Mouse (Mus musculus): Measurements from ENCODE around the gene Asic2. TPM values are rescaled to one million over a fixed set of nuclear protein-coding genes. Genes with fewer than 3 reads are reported as not detected.

Asic2 gene
- polyA plus RNA-seq, 1 experiment from 2014 or later: 0.21 TPM

GRCm38 (mm10) chr11:81937516-81937915 is 30.7 kb downstream of the Asic2 start:
- no peak overlapping the region for H3K27ac ChIP-seq (ENCODE audit: low read depth, low read length)
- WGBS (ENCODE audit: insufficient replicate concordance): 83% methylated on average over 1 of the region's 1 CpGs
- no peak overlapping the region for H3K4me2 ChIP-seq
- ATAC-seq (replicated peaks; ENCODE audit: insufficient number of reproducible peaks, low FRiP score, low TSS enrichment): no peak
- H3K4me3 ChIP-seq (ENCODE audit: low read depth, low read length): no peak overlapping the region
- H3K9ac ChIP-seq (ENCODE audit: low read depth, low read length): no peak overlapping the region
- H3K4me1 ChIP-seq (ENCODE audit: control insufficient read depth, insufficient read depth, low read length): no peaks in the 10 kb centered on the region
- H3K9me3 ChIP-seq (replicated peaks; ENCODE audit: control insufficient read depth, low read length): no peaks in the 10 kb centered on the region
- H3K27me3 ChIP-seq (ENCODE audit: control insufficient read depth, insufficient read depth, low read length): no peaks in the 10 kb centered on the region
- no peaks in the 10 kb centered on the region for H3K36me3 ChIP-seq (ENCODE audit: control insufficient read depth, insufficient read depth, low read length)

GRCm38 (mm10) chr11:81926393-81926792 is 41.9 kb downstream of the Asic2 start:
- H3K4me1 ChIP-seq (ENCODE audit: control insufficient read depth, insufficient read depth, low read length): no peaks in the 10 kb centered on the region

GRCm38 (mm10) chr11:81923626-81924025 is 44.6 kb downstream of the Asic2 start:
- no peaks in the 10 kb centered on the region for H3K4me1 ChIP-seq (ENCODE audit: control insufficient read depth, insufficient read depth, low read length)
- H3K36me3 ChIP-seq (ENCODE audit: control insufficient read depth, insufficient read depth, low read length): no peaks in the 10 kb centered on the region
- H3K27me3 ChIP-seq (ENCODE audit: control insufficient read depth, insufficient read depth, low read length): no peaks in the 10 kb centered on the region
- H3K9me3 ChIP-seq (replicated peaks; ENCODE audit: control insufficient read depth, low read length): no peaks in the 10 kb centered on the region
- no peak for ATAC-seq (replicated peaks; ENCODE audit: insufficient number of reproducible peaks, low FRiP score, low TSS enrichment)
- WGBS (ENCODE audit: insufficient replicate concordance): 76% methylated on average over 4 of the region's 4 CpGs
- H3K27ac ChIP-seq (ENCODE audit: low read depth, low read length): no peak overlapping the region
- H3K4me2 ChIP-seq: no peak overlapping the region
- no peak overlapping the region for H3K4me3 ChIP-seq (ENCODE audit: low read depth, low read length)
- H3K9ac ChIP-seq (ENCODE audit: low read depth, low read length): no peak overlapping the region

More at GRCm38 (mm10) chr11:81926393-81926792, 41.9 kb downstream of the Asic2 start:
- no peak overlapping the region for H3K4me3 ChIP-seq (ENCODE audit: low read depth, low read length)
- ATAC-seq (replicated peaks; ENCODE audit: insufficient number of reproducible peaks, low FRiP score, low TSS enrichment): no peak
- no peak overlapping the region for H3K4me2 ChIP-seq
- H3K36me3 ChIP-seq (ENCODE audit: control insufficient read depth, insufficient read depth, low read length): no peaks in the 10 kb centered on the region
- no peaks in the 10 kb centered on the region for H3K27me3 ChIP-seq (ENCODE audit: control insufficient read depth, insufficient read depth, low read length)
- no peak overlapping the region for H3K27ac ChIP-seq (ENCODE audit: low read depth, low read length)
- no peaks in the 10 kb centered on the region for H3K9me3 ChIP-seq (replicated peaks; ENCODE audit: control insufficient read depth, low read length)
- no peak overlapping the region for H3K9ac ChIP-seq (ENCODE audit: low read depth, low read length)

GRCm38 (mm10) chr11:81923096-81923495 is 45.2 kb downstream of the Asic2 start:
- Histone ChIP-seq H3K9me3 (replicated peaks; ENCODE audit: control insufficient read depth, low read length) (no peaks in the 10 kb centered on the region), H3K4me1 (ENCODE audit: control insufficient read depth, insufficient read depth, low read length) (no peaks in the 10 kb centered on the region), H3K9ac (ENCODE audit: low read depth, low read length) (no peak overlapping the region), H3K36me3 (ENCODE audit: control insufficient read depth, insufficient read depth, low read length) (no peaks in the 10 kb centered on the region), H3K27me3 (ENCODE audit: control insufficient read depth, insufficient read depth, low read length) (no peaks in the 10 kb centered on the region), H3K27ac (ENCODE audit: low read depth, low read length) (no peak overlapping the region), H3K4me2 (no peak overlapping the region), H3K4me3 (ENCODE audit: low read depth, low read length) (no peak overlapping the region)
- ATAC-seq (replicated peaks; ENCODE audit: insufficient number of reproducible peaks, low FRiP score, low TSS enrichment): no peak
- WGBS (ENCODE audit: insufficient replicate concordance): 72% methylated on average over 2 of the region's 2 CpGs

- H3K9me3 ChIP-seq (replicated peaks; ENCODE audit: control insufficient read depth, low read length): no peaks in the 10 kb centered on the region
- no peaks in the 10 kb centered on the region for H3K4me1 ChIP-seq (ENCODE audit: control insufficient read depth, insufficient read depth, low read length)
- H3K4me3 ChIP-seq (ENCODE audit: low read depth, low read length): no peak overlapping the region
- no peak overlapping the region for H3K27ac ChIP-seq (ENCODE audit: low read depth, low read length)
- WGBS (ENCODE audit: insufficient replicate concordance): 60% methylated on average over 6 of the region's 6 CpGs
- no peaks in the 10 kb centered on the region for H3K27me3 ChIP-seq (ENCODE audit: control insufficient read depth, insufficient read depth, low read length)
- H3K9ac ChIP-seq (ENCODE audit: low read depth, low read length): no peak overlapping the region
- no peak for ATAC-seq (replicated peaks; ENCODE audit: insufficient number of reproducible peaks, low FRiP score, low TSS enrichment)
- H3K36me3 ChIP-seq (ENCODE audit: control insufficient read depth, insufficient read depth, low read length): no peaks in the 10 kb centered on the region
- H3K4me2 ChIP-seq: no peak overlapping the region
Measured at GRCm38 (mm10) chr11:81915501-81915900, 52.8 kb downstream of the Asic2 start.

GRCm38 (mm10) chr11:81913071-81913470 is 55.2 kb downstream of the Asic2 start:
- H3K4me3 ChIP-seq (ENCODE audit: low read depth, low read length): no peak overlapping the region
- H3K27me3 ChIP-seq (ENCODE audit: control insufficient read depth, insufficient read depth, low read length): no peaks in the 10 kb centered on the region
- no peak for ATAC-seq (replicated peaks; ENCODE audit: insufficient number of reproducible peaks, low FRiP score, low TSS enrichment)
- H3K9ac ChIP-seq (ENCODE audit: low read depth, low read length): no peak overlapping the region
- H3K36me3 ChIP-seq (ENCODE audit: control insufficient read depth, insufficient read depth, low read length): no peaks in the 10 kb centered on the region
- H3K9me3 ChIP-seq (replicated peaks; ENCODE audit: control insufficient read depth, low read length): no peaks in the 10 kb centered on the region
- 75% methylated on average over 4 of the region's 4 CpGs for WGBS (ENCODE audit: insufficient replicate concordance)
- H3K4me2 ChIP-seq: no peak overlapping the region
- H3K4me1 ChIP-seq (ENCODE audit: control insufficient read depth, insufficient read depth, low read length): no peaks in the 10 kb centered on the region
- H3K27ac ChIP-seq (ENCODE audit: low read depth, low read length): no peak overlapping the region

GRCm38 (mm10) chr11:81909397-81909894 is 58.8 kb downstream of the Asic2 start:
- Histone ChIP-seq H3K36me3 (ENCODE audit: control insufficient read depth, insufficient read depth, low read length) (no peaks in the 10 kb centered on the region), H3K27me3 (ENCODE audit: control insufficient read depth, insufficient read depth, low read length) (no peaks in the 10 kb centered on the region), H3K27ac (ENCODE audit: low read depth, low read length) (no peak overlapping the region), H3K9me3 (replicated peaks; ENCODE audit: control insufficient read depth, low read length) (no peaks in the 10 kb centered on the region), H3K4me3 (ENCODE audit: low read depth, low read length) (no peak overlapping the region), H3K4me2 (no peak overlapping the region), H3K4me1 (ENCODE audit: control insufficient read depth, insufficient read depth, low read length) (no peaks in the 10 kb centered on the region), H3K9ac (ENCODE audit: low read depth, low read length) (no peak overlapping the region)
- no peak for ATAC-seq (replicated peaks; ENCODE audit: insufficient number of reproducible peaks, low FRiP score, low TSS enrichment)
- WGBS (ENCODE audit: insufficient replicate concordance): 68% methylated on average over 5 of the region's 5 CpGs

- Histone ChIP-seq H3K27me3 (ENCODE audit: control insufficient read depth, insufficient read depth, low read length) (no peaks in the 10 kb centered on the region), H3K27ac (ENCODE audit: low read depth, low read length) (no peak overlapping the region), H3K36me3 (ENCODE audit: control insufficient read depth, insufficient read depth, low read length) (no peaks in the 10 kb centered on the region), H3K4me3 (ENCODE audit: low read depth, low read length) (no peak overlapping the region), H3K4me1 (ENCODE audit: control insufficient read depth, insufficient read depth, low read length) (no peaks in the 10 kb centered on the region), H3K4me2 (no peak overlapping the region), H3K9ac (ENCODE audit: low read depth, low read length) (no peak overlapping the region), H3K9me3 (replicated peaks; ENCODE audit: control insufficient read depth, low read length) (no peaks in the 10 kb centered on the region)
- WGBS (ENCODE audit: insufficient replicate concordance): 77% methylated on average over 1 of the region's 1 CpGs
- ATAC-seq (replicated peaks; ENCODE audit: insufficient number of reproducible peaks, low FRiP score, low TSS enrichment): no peak
Measured at GRCm38 (mm10) chr11:81908760-81909159, 59.5 kb downstream of the Asic2 start.

- Histone ChIP-seq H3K4me3 (ENCODE audit: low read depth, low read length) (no peak overlapping the region), H3K9me3 (replicated peaks; ENCODE audit: control insufficient read depth, low read length) (no peaks in the 10 kb centered on the region), H3K4me1 (ENCODE audit: control insufficient read depth, insufficient read depth, low read length) (no peaks in the 10 kb centered on the region), H3K4me2 (no peak overlapping the region), H3K27me3 (ENCODE audit: control insufficient read depth, insufficient read depth, low read length) (no peaks in the 10 kb centered on the region), H3K27ac (ENCODE audit: low read depth, low read length) (no peak overlapping the region), H3K9ac (ENCODE audit: low read depth, low read length) (no peak overlapping the region), H3K36me3 (ENCODE audit: control insufficient read depth, insufficient read depth, low read length) (no peaks in the 10 kb centered on the region)
- ATAC-seq (replicated peaks; ENCODE audit: insufficient number of reproducible peaks, low FRiP score, low TSS enrichment): no peak
Measured at GRCm38 (mm10) chr11:81902318-81902717, 65.9 kb downstream of the Asic2 start.

Data from heart, embryonic 11.5 days (tissue).